Mouse (Mus musculus) lung, postnatal 0 days (tissue): ENCODE measurements around the gene Slc51b.

Source experiments
- CTCF ChIP-seq: IDR thresholded peaks from 2 replicates; pipeline ENCODE4 v1.5.1; 2016; ENCODE audit warnings: antibody characterized with exemption, mild to moderate bottlenecking
- EP300 ChIP-seq: IDR thresholded peaks from 2 replicates; pipeline ENCODE4 v1.6.1; 2016; ENCODE audit warnings: antibody characterized with exemption, mild to moderate bottlenecking, control low read depth

DNA sequence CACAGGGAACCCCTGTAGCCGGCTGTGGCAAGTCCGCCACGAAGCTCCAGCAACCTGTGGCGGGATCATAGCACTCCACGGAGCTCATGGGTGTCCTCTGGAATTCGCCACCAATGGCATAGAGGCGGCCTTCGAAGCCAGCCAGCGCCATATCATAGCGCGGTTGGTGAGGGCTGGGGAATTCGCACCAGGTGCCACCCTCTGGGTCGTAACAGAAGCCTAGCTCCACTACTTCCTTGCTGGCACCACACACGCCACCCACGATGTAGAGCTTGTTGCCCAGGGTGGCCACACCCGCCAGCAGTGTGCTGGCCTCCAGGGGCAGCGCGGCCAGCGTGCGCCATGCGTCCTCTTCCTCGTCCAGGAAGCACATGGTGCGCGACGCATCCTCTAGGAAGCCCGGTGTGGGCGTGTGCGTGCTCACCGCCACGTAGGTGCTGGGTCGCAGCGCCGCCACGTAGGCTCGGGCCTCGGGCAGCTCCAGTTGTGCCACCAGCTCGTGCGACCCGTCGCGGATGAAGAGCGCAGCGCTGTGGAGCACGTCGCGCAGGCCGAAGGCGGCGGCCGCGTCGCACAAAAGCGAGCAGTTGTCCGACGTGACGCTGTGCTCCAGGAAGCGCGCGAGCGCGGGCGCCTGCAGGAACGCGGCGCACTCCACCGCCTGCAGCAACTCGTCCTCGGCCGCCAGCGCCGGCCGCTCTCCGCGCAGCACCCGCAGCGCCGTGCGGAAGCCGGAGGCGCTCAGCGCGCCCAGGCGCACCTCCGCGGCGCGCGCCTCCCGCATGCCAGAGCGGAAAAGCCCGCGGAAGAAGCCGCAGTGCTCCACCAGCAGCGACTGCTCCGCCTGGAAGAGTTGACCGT is 31.8 kb downstream of the Slc51b start:
- no peak; the same call in 1 of the 2 replicates for TF ChIP-seq CTCF
- TF ChIP-seq EP300 = no peak
